Mouse (Mus musculus): ENCODE measurements at regions not wholly inside any gene's neighbourhood (a gene's known extent, or its start where the extent isn't known, plus 50 kb on each side); places are given as distances from the start of the nearest gene placed in this dataset.

DNA sequence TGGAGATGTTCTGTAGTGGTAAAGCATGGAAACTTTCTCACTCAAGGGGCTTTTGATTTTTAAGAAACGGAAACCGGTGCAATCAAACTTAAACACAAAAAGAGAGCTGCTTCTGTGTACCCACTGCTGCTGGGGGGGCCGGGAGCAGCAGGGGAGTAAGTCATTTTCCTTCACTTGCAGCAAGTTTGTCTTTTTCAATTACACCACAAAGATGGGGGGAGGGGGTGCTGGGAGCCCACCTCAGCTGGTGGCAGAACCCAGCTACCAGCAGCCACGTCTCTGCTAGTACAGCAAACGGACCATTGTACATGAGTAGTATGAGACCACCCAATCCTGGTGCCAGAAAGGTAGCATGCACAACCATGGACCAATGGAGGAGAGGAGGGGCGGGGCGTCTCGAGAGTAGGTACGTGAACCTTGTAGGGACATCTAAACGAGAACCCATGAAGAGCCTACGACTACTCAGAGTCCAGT is 211.7 kb upstream of the Amigo2 start:
- DNase-seq = no peak

DNA sequence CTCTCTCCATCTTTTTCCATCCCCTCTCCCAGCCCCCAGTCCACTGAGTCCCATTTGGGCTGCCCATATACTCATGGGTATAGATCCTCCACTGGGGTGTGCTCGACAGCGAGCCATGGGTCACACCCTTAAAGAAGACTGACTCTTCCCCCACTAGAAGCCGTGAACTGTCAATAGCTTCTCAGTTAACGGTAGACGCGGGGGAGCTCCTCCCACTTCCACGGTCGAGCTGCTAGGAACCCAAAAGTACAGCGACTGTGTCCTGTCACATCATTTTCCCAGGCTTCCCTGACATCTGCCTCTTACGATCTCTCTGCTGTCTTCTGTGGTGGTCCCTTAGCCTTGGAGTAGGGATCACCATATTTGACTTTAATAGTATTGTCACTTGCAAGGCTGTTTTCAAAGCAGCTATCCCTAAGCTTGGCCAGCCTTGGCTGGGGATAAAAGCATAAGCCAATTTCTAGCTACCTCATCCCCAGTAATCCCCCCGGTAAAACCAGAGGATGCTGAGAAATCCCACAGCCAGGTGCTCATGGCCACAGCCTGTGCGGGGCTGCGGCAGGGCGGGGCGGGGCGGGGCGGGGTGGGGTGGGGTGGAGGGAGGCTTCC is 211.2 kb upstream of the Amigo2 start:
- DNase-seq = no peak

DNA sequence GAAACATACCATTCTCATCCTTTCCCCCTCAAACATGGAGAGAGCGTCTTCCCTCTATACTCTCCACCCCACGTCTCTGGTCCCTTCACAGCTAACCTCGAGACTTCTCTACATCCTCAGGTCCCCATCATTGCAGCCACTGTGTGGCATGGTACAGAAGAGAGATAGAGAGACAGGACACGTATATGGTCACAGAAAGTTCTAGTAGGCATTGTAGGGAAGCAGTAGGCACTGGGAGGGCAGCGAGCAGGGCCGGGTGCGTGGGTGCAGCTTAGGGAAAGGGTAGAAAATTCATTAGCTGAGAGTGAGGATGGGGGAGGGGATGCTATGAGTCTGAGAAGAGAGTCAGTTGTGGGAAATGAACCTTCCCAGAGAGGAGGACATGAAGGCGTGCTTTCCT is 210.4 kb upstream of the Amigo2 start:
- no peak for DNase-seq

DNA sequence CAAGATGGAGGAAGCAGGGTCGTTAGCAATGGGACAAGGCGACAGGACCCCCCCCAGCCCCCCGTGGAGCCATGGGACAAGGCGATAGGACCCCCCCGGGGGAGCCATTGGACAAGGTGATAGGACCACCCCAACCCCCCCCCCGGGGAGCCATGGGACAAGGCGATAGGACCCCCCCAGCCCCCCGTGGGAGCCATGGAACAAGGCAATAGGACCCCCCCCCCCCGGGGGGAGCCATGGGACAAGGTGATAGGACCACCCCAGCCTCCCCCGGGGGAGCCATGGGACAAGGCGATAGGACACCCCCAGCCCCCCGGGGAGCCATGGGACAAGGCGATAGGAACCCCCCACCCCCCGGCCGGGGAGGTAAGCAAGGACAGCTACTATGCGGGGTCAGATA is 209.9 kb upstream of the Amigo2 start:
- peak in 1 of 2 experiments; percentile 4 for DNase-seq

DNA sequence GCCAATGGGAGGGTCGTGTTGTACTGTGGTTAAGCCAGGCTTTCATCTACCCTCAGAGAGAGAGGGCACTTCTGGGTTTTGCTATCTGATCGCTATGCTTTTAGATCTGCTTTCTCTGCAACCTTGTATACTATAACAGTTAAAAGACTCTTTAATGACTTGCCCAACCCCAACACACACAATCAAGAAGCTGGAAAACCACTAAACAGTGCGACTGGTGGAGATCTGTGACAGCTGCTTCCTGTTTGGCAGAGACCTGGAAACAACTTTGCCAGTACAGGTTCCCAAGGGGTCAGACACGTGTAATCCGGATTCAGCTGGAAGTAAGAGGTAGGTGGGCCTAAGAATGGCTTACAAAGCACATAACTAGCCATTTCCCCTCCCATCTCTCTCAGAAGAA is 208.6 kb upstream of the Amigo2 start:
- no peak for DNase-seq

DNA sequence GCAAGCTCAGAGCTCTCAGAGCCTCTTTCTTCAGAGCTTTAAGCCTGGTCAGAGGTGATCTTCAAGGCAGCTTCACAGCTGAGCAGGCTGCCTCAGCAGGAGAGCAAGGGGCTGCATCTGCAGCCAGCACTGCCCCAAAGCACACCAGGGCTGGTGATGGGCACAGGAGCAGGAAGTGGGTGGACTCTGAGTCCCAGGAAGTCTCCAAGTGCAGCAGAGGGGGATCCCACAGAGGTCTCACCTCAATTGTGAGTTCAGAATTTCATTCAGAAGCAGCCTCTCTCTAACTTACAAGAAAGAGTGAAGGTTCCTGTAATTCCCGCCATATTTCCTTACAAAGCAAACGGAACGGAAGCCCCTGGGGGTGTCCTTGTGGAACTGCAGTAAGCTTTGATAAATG is 202.6 kb upstream of the Amigo2 start:
- DNase-seq = no peak

DNA sequence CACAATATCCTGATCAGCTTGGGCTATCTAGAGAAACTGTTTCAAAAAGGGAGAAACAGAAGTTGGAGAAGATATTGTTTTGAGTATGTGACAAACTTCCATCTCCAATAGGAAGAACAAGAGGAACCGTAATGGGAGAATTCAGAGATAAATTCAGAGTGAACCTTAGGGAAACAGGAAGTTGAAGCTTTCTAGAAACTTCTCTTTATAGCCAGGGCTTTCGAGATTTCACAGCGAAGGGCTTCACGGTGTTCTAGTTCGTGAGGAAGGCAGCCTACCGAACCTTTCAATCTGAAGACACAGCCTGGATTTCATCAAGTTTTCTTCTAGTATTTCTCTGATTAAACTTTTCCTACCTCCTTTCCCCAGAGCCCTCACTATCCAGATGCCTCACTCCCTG is 201.9 kb upstream of the Amigo2 start:
- no peak for DNase-seq

DNA sequence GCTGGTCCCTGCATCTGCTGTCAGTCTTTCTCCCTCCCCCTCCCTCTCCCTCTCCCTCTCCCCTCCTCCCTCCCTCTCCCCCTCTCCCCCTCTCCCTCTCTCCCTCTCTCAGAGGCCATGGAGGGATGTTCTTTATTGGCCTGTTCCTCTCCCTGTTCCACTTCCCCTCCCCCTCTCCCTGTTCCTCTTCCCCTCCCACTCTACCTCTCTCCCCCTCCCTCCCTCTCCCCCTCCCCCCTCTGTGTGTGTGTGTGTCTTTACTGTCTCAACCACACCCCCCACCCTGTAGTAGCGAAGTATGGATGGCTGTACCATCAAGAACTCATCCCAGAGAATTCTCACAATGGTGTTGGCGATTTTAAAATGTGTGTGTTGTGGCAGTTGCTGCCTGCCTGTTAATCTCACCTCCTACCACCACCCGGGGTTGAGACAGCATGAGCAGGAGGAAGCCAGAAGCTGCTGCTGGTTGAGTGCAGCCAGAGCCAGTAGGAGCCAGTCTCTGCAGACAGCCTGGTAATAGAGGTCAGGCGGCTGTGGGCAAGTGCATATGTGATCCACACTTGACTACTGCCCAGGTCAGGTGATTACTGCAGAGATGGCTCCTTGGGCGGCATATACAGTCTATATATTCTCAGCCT is 201.3 kb upstream of the Amigo2 start:
- no peak for DNase-seq

DNA sequence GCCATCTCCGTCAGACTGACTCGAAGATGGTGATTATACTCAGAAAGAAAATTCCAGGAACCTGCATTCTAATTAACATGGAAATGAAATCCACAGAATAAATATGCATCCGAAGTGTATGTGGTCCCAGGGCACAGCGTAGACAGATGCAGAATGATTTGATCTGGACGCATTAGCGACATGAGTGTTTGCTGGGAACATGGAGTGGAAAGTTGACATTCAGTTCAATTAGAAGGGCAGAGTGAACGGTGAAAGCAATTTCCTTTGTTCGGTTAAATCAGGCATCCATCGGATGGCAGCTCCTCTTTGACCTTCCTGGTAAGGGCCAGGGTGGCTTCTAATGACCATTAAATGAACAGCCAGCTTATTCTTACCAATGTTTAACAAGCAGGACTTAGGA is 199.1 kb upstream of the Amigo2 start:
- DNase-seq = no peak

DNA sequence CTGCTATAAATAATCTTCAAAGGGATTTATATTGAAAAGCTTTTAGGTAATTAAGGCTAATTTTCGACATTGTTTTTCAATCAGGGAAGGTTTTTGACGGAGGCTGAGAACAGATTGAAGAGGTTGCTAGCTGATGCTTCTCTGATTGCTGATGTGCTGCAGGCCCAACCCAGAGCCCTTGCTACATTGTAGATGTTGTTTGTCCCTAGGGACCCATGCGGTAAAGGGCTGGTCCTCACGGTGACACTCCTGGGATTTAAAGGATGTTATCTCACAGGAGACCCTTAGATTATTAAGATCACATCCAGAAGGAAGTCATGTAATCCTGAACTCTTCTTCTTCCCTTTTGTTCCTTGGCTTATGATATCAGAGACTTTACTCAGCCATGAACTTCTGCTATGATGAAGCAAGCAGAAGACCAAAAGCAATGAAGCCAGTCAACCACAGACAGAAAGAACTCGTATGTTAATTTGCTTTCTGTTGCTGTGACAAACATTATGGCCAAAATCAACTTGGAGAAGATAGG is 191.2 kb upstream of the Amigo2 start:
- no peak for DNase-seq

All from cerebellum, adult 18-20 months (tissue).